Mouse (Mus musculus) left cerebral cortex, postnatal 4 days (tissue): ENCODE data around the gene 1700057G04Rik. TPM values are rescaled to one million over a fixed set of nuclear protein-coding genes. Genes with fewer than 3 reads are reported as not detected.

ENCODE experiments used
- DNase-seq: peaks from one replicate; pipeline ENCODE4 v3.0.0-alpha.2; 2022
- intact Hi-C: fragments of 180-260 bp; cut with DNase I; formaldehyde crosslinking; loops from one replicate; pipeline ENCODE4 v1.15.1; 2025
- microRNA-seq: library from miRNA; unstranded; fragments of <30 nt; microRNA quantifications from one replicate; pipeline ENCODE4 v1.2.0, GENCODE M21; 2022
- total RNA-seq, 2 experiments: library from RNA; stranded (reverse); gene quantifications; 2 replicates each; pipeline ENCODE4 v1.2.3; 2021

The 1700057G04Rik gene
- total RNA-seq, 2 experiments from 2014 or later = not detected

- intact Hi-C loops = no loop called here
- no peak for DNase-seq
These were observed 74.2 kb downstream of the 1700057G04Rik start for GRCm38 (mm10) chr9:92383415-92383814.

DNA sequence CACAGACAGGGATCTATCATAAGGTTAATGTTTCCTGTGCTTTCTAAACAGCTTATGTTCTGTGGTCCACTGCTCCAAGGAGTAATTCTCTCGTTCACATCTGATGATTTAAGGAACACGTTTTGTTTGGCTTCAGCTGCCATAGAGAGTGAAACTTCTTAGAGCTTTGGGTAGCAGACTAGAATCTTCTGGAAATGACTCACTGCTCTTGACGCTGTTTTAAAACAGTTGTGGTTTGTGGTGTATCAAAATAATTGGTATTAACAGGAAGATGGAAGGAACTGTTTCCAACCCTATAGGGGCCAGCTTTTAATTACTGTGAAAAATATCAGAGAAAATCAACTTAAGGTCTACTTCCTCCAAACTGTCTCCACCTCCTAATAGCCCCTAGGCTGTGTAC, 75.2 kb downstream of the 1700057G04Rik start:
- intact Hi-C loops = no loop called here
- no peak for DNase-seq

- DNase-seq = no peak
- intact Hi-C loops = no loop called here
These were observed 76.7 kb downstream of the 1700057G04Rik start for GRCm38 (mm10) chr9:92385831-92386230.

GRCm38 (mm10) chr9:92386871-92387270, 77.7 kb downstream of the 1700057G04Rik start:
- intact Hi-C loops = no loop called here
- DNase-seq = no peak

GRCm38 (mm10) chr9:92387404-92387803, 78.2 kb downstream of the 1700057G04Rik start:
- no peak for DNase-seq
- intact Hi-C loops = no loop called here

DNA sequence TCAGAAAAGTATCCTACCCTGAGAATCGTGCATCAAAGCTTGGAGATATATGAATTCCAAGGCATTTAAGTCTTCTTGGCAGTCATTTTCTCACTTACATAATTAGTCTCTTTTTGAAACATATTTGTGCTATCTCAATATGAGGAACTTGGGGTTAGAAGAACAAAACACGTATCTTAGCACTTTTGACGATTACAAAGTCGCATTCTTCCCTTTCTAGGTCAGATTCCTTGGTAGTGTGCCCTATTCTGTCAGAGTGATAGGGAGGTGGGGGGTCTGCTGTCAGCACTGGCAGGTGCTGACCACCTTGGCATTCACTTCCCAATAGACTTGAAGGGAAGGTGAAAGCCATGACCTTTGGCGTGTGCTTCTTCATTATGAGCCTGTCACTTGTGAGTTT, 93.5 kb downstream of the 1700057G04Rik start:
- intact Hi-C loops = no loop called here
- DNase-seq = no peak

Small RNA genes lying within 50 kb of the gene (microRNA-seq; reads per million reads assigned to microRNA genes)
- gene Mir6386 = not detected

Other genes with a start within 250 kb of the 1700057G04Rik start
- gene Plscr5, start 116.4 kb upstream of the 1700057G04Rik start, total RNA-seq = under 1 TPM in 1 of 2 experiments, not detected in 1; 0.50 TPM
- 1 to 10 TPM; 1.5 to 2.7 TPM for gene Plscr1, start 59.6 kb upstream of the 1700057G04Rik start, total RNA-seq
- gene Plscr2, start 33.8 kb upstream of the 1700057G04Rik start, total RNA-seq = 1 to 10 TPM; 1.3 to 1.4 TPM
- gene Plscr4, start 148.0 kb downstream of the 1700057G04Rik start, total RNA-seq = under 1 TPM; 0.68 to 0.99 TPM
- 10 to 100 TPM; 11.9 to 12.6 TPM for gene Plod2, start 232.8 kb downstream of the 1700057G04Rik start, total RNA-seq